Mouse (Mus musculus) ES-E14 (cell line): Measurements from ENCODE around the gene Fus. TPM values are rescaled to one million over a fixed set of nuclear protein-coding genes. Genes with fewer than 3 reads are reported as not detected.
A peak's percentile ranks its signal among the peaks of the same experiment; 100 is the strongest.

Experiments used
- DNase-seq: peaks from one replicate; pipeline ENCODE4 v3.0.0-alpha.2; 2013; ENCODE audit warnings: low read depth, low spot score
- H3K27ac ChIP-seq: 2 replicates; pipeline ENCODE4 v1.5.1; 2012; ENCODE audit warnings: low read depth, mild to moderate bottlenecking, low read length, moderate library complexity, mixed read lengths; ENCODE audit not compliant: poor library complexity, insufficient read depth, severe bottlenecking
- H3K36me3 ChIP-seq: 2 replicates; pipeline ENCODE4 v1.6.1; 2012; ENCODE audit warnings: mild to moderate bottlenecking, low read length, moderate library complexity, mixed read lengths; ENCODE audit not compliant: control insufficient read depth, poor library complexity, insufficient read depth, severe bottlenecking
- H3K4me1 ChIP-seq, 2 experiments: fragments of 150-350 bp in 1 of 2; sonication (generic) in 1 of 2; 2 replicates each; pipeline ENCODE4 v1.6.1; 2012; ENCODE audit warnings: low read length in 2 of 2, mild to moderate bottlenecking in 1 of 2, mixed read lengths in 1 of 2; ENCODE audit not compliant: control insufficient read depth in 2 of 2, insufficient read depth in 2 of 2, poor library complexity in 1 of 2
- H3K4me3 ChIP-seq, 2 experiments: fragments of 150-350 bp in 1 of 2; sonication (generic) in 1 of 2; 2 replicates each; pipeline ENCODE4 v1.5.1; 2012; ENCODE audit warnings: low read length in 2 of 2, low read depth in 1 of 2, mild to moderate bottlenecking in 1 of 2, mixed read lengths in 1 of 2; ENCODE audit not compliant: insufficient read depth in 1 of 2, poor library complexity in 1 of 2, severe bottlenecking in 1 of 2
- H3K9ac ChIP-seq: 2 replicates; pipeline ENCODE4 v1.6.1; 2012; ENCODE audit warnings: low read depth, mild to moderate bottlenecking, low read length, mixed read lengths; ENCODE audit not compliant: poor library complexity, insufficient read depth, severe bottlenecking
- H3K9me3 ChIP-seq: fragments of 150-350 bp; sonication (generic); 2 replicates; pipeline ENCODE4 v1.6.1; 2012; ENCODE audit warnings: low read depth, mild to moderate bottlenecking, low read length; ENCODE audit not compliant: control insufficient read depth, insufficient read depth
- CHD2 ChIP-seq: IDR thresholded peaks from 2 replicates; pipeline ENCODE4 v1.6.1; 2014; ENCODE audit warnings: mild to moderate bottlenecking, low read depth, low read length, inconsistent platforms
- HCFC1 ChIP-seq: IDR thresholded peaks from 2 replicates; pipeline ENCODE4 v1.6.1; 2012; ENCODE audit warnings: low read length, inconsistent platforms, borderline replicate concordance; ENCODE audit not compliant: insufficient read depth
- MAFK ChIP-seq: IDR thresholded peaks from 2 replicates; pipeline ENCODE4 v1.6.1; 2014; ENCODE audit warnings: mild to moderate bottlenecking, low read depth, low read length, inconsistent platforms; ENCODE audit not compliant: insufficient read depth
- ZC3H11A ChIP-seq: IDR thresholded peaks from 2 replicates; pipeline ENCODE4 v1.6.1; 2012; ENCODE audit warnings: low read depth, mild to moderate bottlenecking, inconsistent platforms, low read length, borderline replicate concordance
- ZNF384 ChIP-seq: IDR thresholded peaks from 2 replicates; pipeline ENCODE4 v1.6.1; 2012; ENCODE audit warnings: low read depth, low read length, inconsistent platforms
- in situ Hi-C, 2 experiments: fragments of 600-800 bp; cut with MboI; formaldehyde crosslinking; loops; one replicate each; pipeline ENCODE4 v1.15.1; 2025; ENCODE audit warnings: low sequenced_read_pairs in 2 of 2, inconsistent platforms in 1 of 2; ENCODE audit not compliant: unreplicated experiment in 2 of 2
- total RNA-seq: library from RNA; depleted of rRNA; stranded (reverse); fragments of 300-350 nt; gene quantifications from 2 replicates; pipeline ENCODE4 v1.2.3, GENCODE M21; 2012

Fus gene
- total RNA-seq, 1 experiment = 142 TPM

DNA sequence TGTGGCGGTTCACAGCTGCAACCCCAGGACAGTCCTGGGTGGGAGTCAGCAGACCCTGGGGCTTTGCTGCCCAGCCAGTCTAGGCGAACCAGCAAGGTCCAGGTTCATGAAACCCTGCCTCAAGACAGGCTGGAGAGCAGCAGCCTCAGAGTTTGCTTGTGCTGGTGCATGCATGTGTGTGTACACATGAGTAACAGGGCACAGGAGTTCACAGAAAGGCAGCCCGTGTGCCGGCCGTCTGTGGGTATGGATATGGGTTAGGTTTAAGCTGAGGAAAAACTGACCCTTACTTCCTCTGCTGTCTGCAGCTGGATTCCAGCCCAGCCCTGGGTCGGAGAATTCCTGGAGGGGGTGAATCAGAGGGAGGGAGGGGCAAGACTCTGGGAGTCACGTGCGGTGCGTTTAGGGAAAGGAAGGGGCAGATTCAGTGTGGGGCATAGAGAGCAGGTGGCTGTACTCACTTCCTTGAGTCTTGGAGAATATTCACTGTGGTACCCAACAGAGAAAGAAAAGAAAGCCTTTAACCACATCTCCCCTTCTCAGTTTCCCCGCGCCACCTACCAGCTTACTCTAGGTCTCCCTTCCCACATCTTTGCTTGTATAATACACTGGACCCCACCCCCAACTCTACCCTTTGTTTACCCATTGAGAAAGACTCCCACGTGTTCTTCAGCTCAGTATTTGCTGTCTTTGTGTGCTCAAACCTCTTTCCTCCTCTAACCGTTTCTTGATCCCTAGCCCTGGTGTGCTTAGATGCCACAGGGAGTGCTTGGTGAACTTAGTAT lies 35.7 kb upstream of the Fus start:
- Histone ChIP-seq H3K4me1 (peaks cover 15 to 45% of the 10 kb centered on the region in 2 experiments; a peak in 3 of 4 replicates), H3K4me3 (peak overlapping the region in 1 of 2 experiments; percentile 30; a peak in 1 of 4 replicates), H3K36me3 (peaks cover 11% of the 10 kb centered on the region; the same call in 1 of the 2 replicates), H3K9ac (peak overlapping the region; percentile 57), H3K27ac (peak overlapping the region; percentile 93), H3K9me3 (no peaks in the 10 kb centered on the region)
- DNase-seq = no peak
- in situ Hi-C loops = no loop called here
- TF ChIP-seq MAFK = no peak
- no peak for TF ChIP-seq ZC3H11A
- no peak for TF ChIP-seq ZNF384

GRCm38 (mm10) chr7:127932273-127933031 lies 34.8 kb upstream of the Fus start:
- peaks cover 15 to 42% of the 10 kb centered on the region in 2 experiments; a peak in 3 of 4 replicates for H3K4me1 ChIP-seq
- no peak for DNase-seq
- peak overlapping the region; percentile 52 for H3K9ac ChIP-seq
- H3K9me3 ChIP-seq = no peaks in the 10 kb centered on the region
- H3K36me3 ChIP-seq = peaks cover 6% of the 10 kb centered on the region; the same call in 1 of the 2 replicates
- peak overlapping the region; percentile 93 for H3K27ac ChIP-seq
- peak overlapping the region; percentile 15 to 34; a peak in 2 of 4 replicates for H3K4me3 ChIP-seq
- in situ Hi-C loops = no loop called here
- TF ChIP-seq CHD2 = no peak
- TF ChIP-seq ZNF384 = no peak
- no peak; the same call in 1 of the 2 replicates for TF ChIP-seq HCFC1
- no peak for TF ChIP-seq MAFK
- no peak for TF ChIP-seq ZC3H11A

DNA sequence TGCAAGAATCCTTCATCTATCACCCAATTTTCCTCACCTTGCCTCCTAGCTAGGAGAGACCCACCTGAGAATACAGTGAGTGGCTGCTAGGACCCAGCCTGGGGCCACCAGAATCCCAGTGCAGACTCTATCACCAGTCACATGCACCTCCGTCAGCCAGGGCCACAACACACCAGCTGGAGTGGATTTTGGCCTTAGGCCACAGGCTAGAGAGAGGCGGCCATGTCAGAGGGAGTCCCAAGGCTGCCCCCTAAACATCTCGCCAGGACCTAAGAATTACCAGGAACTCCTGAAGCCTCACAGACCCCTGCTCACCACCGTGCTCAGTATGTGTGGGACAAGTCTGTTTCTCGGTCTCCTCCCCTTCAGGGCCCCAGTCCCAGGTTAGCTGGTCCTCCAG lies 33.2 kb upstream of the Fus start:
- TF ChIP-seq ZNF384 = no peak
- no peak for TF ChIP-seq CHD2
- no peak for TF ChIP-seq ZC3H11A
- no peak for TF ChIP-seq HCFC1
- TF ChIP-seq MAFK = no peak
- Histone ChIP-seq H3K27ac (peak overlapping the region; percentile 33; the same call in 1 of the 2 replicates), H3K4me3 (peak overlapping the region in 1 of 2 experiments; percentile 61; a peak in 2 of 4 replicates)

GRCm38 (mm10) chr7:127935028-127935722 lies 32.1 kb upstream of the Fus start:
- Histone ChIP-seq H3K4me3 (peak overlapping the region; percentile 81 to 89), H3K9ac (peak overlapping the region; percentile 91), H3K4me1 (peaks cover 15 to 31% of the 10 kb centered on the region in 2 experiments; a peak in 3 of 4 replicates), H3K27ac (peak overlapping the region; percentile 33; the same call in 1 of the 2 replicates), H3K36me3 (no peaks in the 10 kb centered on the region), H3K9me3 (no peaks in the 10 kb centered on the region)
- in situ Hi-C loops = no loop called here
- DNase-seq = peak; percentile 90
- TF ChIP-seq CHD2 (peak; percentile 78), ZNF384 (0 out of 2 replicates have a peak, but pooled peaks have one; percentile 3), MAFK (no peak), ZC3H11A (peak; percentile 49; the same call in 1 of the 2 replicates), HCFC1 (0 out of 2 replicates have a peak, but pooled peaks have one; percentile 23)

More for the DNA sequence above, 33.2 kb upstream of the Fus start:
- Histone ChIP-seq H3K9me3 (no peaks in the 10 kb centered on the region), H3K4me1 (peaks cover 15 to 34% of the 10 kb centered on the region in 2 experiments; a peak in 3 of 4 replicates), H3K9ac (peak overlapping the region; percentile 62; the same call in 1 of the 2 replicates), H3K36me3 (no peaks in the 10 kb centered on the region)
- in situ Hi-C loops = no loop called here
- DNase-seq = no peak
